Mouse (Mus musculus): ENCODE measurements around the gene Med13. TPM values are rescaled to one million over a fixed set of nuclear protein-coding genes. Genes with fewer than 3 reads are reported as not detected.

Med13 gene
- polyA plus RNA-seq, 1 experiment from 2014 or later: 6.6 TPM

DNA sequence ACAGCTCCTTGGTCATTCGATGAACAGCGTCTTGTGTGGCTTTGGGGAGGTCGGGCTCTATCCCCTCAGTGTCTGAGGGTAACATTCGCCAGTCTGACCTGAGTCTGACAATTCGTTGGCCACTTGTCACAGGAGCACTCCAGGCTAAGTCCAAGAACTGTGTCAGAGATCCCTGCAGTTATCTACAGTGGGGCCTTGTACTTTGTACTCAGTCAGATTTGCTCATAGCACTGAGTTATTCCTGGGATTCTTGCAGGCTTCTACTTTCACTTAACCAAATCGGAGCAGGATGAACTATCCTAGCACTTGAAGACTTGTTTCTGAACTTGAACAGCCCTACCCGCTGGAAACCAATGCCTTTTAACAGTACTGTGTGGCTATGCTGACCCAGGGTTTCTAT lies 34.3 kb upstream of the Med13 start:
- Histone ChIP-seq H3K9ac (ENCODE audit: low read depth, low read length) (no peak overlapping the region), H3K9me3 (replicated peaks; ENCODE audit: control insufficient read depth, low read length, poor library complexity, severe bottlenecking) (no peaks in the 10 kb centered on the region), H3K4me1 (ENCODE audit: control insufficient read depth, insufficient read depth, low read length) (0 out of 2 replicates have a peak, but pooled peaks cover 3% of the 10 kb centered on the region), H3K4me2 (ENCODE audit: low read length) (no peak overlapping the region), H3K27ac (ENCODE audit: low read length) (no peak overlapping the region), H3K36me3 (ENCODE audit: control insufficient read depth, insufficient read depth, low read length) (no peaks in the 10 kb centered on the region), H3K4me3 (ENCODE audit: low read depth, low read length) (no peak overlapping the region), H3K27me3 (ENCODE audit: control insufficient read depth, insufficient read depth, low read depth, low read length) (no peaks in the 10 kb centered on the region)
- WGBS: 91% methylated on average over 7 of the region's 7 CpGs
- ATAC-seq: no peak

DNA sequence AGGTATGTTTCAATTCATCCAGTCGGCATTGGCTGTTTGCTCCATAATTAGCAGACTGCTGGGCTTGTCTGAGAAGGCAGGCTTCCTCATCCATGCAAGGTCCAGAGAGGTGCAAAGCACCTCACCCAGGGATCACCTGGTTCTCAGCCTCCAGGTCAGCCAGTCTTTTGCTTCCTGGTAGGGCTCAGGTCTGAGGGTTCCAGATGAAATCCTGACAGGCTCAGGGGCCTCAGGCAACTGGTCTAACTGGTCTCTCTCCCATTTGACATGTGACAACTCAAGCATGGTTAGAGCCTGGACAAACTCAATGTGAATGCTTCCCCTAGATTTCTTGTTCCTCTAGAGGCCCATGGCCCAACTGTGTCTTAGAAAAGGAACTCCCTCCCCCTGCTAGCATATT lies 32.9 kb upstream of the Med13 start:
- no peaks in the 10 kb centered on the region for H3K36me3 ChIP-seq (ENCODE audit: control insufficient read depth, insufficient read depth, low read length)
- 48% methylated on average over 1 of the region's 1 CpGs for WGBS
- no peak overlapping the region for H3K4me3 ChIP-seq (ENCODE audit: low read depth, low read length)
- H3K9me3 ChIP-seq (replicated peaks; ENCODE audit: control insufficient read depth, low read length, poor library complexity, severe bottlenecking): no peaks in the 10 kb centered on the region
- H3K27ac ChIP-seq (ENCODE audit: low read length): no peak overlapping the region
- H3K4me1 ChIP-seq (ENCODE audit: control insufficient read depth, insufficient read depth, low read length): 0 out of 2 replicates have a peak, but pooled peaks cover 3% of the 10 kb centered on the region
- H3K4me2 ChIP-seq (ENCODE audit: low read length): no peak overlapping the region
- ATAC-seq: no peak
- no peak overlapping the region for H3K9ac ChIP-seq (ENCODE audit: low read depth, low read length)
- no peaks in the 10 kb centered on the region for H3K27me3 ChIP-seq (ENCODE audit: control insufficient read depth, insufficient read depth, low read depth, low read length)

- H3K9ac ChIP-seq (ENCODE audit: low read depth, low read length): no peak overlapping the region
Observed at GRCm38 (mm10) chr11:86389506-86389905, 32.1 kb upstream of the Med13 start.

GRCm38 (mm10) chr11:86388821-86389480 lies 31.5 kb upstream of the Med13 start:
- Histone ChIP-seq H3K27me3 (ENCODE audit: control insufficient read depth, insufficient read depth, low read depth, low read length) (no peaks in the 10 kb centered on the region), H3K4me3 (ENCODE audit: low read depth, low read length) (no peak overlapping the region), H3K4me2 (ENCODE audit: low read length) (no peak overlapping the region), H3K4me1 (ENCODE audit: control insufficient read depth, insufficient read depth, low read length) (0 out of 2 replicates have a peak, but pooled peaks cover 3% of the 10 kb centered on the region), H3K27ac (ENCODE audit: low read length) (no peak overlapping the region), H3K36me3 (ENCODE audit: control insufficient read depth, insufficient read depth, low read length) (no peaks in the 10 kb centered on the region), H3K9ac (ENCODE audit: low read depth, low read length) (no peak overlapping the region), H3K9me3 (replicated peaks; ENCODE audit: control insufficient read depth, low read length, poor library complexity, severe bottlenecking) (no peaks in the 10 kb centered on the region)
- WGBS: 84% methylated on average over 13 of the region's 13 CpGs
- ATAC-seq: no peak

More at GRCm38 (mm10) chr11:86389506-86389905, 32.1 kb upstream of the Med13 start:
- WGBS: 77% methylated on average over 4 of the region's 4 CpGs
- ATAC-seq: no peak
- H3K27ac ChIP-seq (ENCODE audit: low read length): no peak overlapping the region
- H3K4me1 ChIP-seq (ENCODE audit: control insufficient read depth, insufficient read depth, low read length): 0 out of 2 replicates have a peak, but pooled peaks cover 3% of the 10 kb centered on the region
- no peak overlapping the region for H3K4me3 ChIP-seq (ENCODE audit: low read depth, low read length)
- no peaks in the 10 kb centered on the region for H3K9me3 ChIP-seq (replicated peaks; ENCODE audit: control insufficient read depth, low read length, poor library complexity, severe bottlenecking)
- no peaks in the 10 kb centered on the region for H3K27me3 ChIP-seq (ENCODE audit: control insufficient read depth, insufficient read depth, low read depth, low read length)
- no peaks in the 10 kb centered on the region for H3K36me3 ChIP-seq (ENCODE audit: control insufficient read depth, insufficient read depth, low read length)
- H3K4me2 ChIP-seq (ENCODE audit: low read length): no peak overlapping the region

DNA sequence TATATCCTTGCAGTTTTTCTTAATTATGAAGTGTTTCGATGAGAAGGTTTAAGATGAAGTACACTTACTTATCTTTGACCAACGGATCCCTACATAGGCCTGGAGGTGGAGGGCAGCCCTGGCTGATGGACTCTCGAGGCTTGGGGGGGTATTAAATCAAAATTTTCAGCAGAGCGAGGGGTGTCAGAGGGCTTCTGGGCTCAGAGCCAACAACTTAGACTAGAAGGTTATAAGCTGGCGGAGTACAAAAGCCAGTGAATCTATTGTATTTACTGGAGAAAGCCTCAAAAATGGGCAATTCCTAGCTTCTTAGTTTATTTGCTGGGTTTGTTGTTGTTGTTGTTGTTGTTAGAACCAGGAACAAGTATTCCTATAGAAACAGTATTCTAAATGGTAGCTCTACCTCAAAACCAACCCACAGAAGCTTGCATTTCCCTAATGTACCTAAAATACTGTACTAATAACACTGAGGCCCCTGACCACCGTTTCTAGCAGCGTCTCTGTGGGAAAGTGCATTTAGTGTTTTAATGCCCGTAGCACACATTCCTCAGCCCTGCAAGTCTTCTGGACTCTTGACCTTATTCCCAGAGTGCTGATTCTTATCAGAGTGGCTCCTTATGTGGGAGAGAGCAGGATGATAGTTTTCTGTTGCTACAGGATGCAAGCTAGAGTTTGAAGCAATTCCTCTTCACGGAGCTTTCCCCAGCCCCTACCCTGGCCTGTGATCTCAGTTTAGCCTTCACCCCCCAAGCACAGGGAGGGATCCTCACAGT lies 29.9 kb upstream of the Med13 start:
- Histone ChIP-seq H3K27me3 (ENCODE audit: control insufficient read depth, insufficient read depth, low read depth, low read length) (no peaks in the 10 kb centered on the region), H3K4me1 (ENCODE audit: control insufficient read depth, insufficient read depth, low read length) (0 out of 2 replicates have a peak, but pooled peaks cover 3% of the 10 kb centered on the region), H3K4me2 (ENCODE audit: low read length) (no peak overlapping the region), H3K36me3 (ENCODE audit: control insufficient read depth, insufficient read depth, low read length) (no peaks in the 10 kb centered on the region), H3K27ac (ENCODE audit: low read length) (no peak overlapping the region), H3K4me3 (ENCODE audit: low read depth, low read length) (no peak overlapping the region), H3K9me3 (replicated peaks; ENCODE audit: control insufficient read depth, low read length, poor library complexity, severe bottlenecking) (no peaks in the 10 kb centered on the region), H3K9ac (ENCODE audit: low read depth, low read length) (no peak overlapping the region)
- WGBS: 51% methylated on average over 9 of the region's 9 CpGs
- ATAC-seq: no peak

DNA sequence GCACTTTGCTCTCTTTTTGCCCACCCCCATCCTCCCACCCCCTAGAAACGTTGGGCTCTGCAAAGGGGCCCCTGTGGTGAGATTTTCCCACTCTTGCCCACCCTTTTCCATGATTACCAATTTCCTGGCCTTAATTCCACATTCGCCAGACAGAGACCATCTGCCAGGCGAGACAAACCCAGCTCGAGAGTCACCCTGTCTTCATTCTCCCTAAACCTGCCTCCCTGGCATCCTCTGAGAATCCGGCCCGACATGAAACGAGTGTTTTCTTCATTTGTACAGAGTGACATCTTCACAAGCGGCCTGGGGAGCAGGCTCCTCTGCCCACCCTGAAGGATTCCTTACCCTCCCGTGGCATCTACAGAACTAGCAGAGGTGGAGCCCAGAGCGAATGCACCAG lies 29.2 kb upstream of the Med13 start:
- ATAC-seq: no peak
- no peak overlapping the region for H3K9ac ChIP-seq (ENCODE audit: low read depth, low read length)

DNA sequence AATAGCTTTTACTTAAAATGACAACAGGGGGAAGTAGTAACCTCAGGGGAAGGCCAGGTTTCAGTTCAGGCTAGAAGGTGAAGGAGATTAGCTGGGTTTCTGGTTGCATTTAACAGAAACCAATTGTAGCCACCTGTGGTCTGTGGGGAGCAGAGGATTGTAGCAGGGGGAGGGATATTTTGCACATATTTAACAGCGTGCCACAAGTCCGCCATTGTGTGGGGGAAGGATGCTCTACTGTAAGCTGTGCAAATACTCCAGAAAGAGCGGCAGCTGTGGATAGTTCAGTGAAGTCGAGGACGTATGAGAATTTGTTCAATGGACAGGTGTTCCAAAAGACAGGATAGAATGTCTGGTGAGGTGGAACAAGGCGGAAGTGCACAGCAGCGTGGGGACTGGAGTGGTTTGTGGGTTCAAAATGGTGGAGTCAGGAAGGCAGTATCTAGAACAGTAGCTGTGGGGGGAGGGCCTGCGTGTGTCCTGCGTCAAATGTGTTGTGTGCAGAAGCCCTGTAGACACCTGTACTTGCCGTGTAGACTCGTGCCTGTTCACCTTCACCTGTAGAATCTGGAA lies 28.4 kb upstream of the Med13 start:
- H3K27me3 ChIP-seq (ENCODE audit: control insufficient read depth, insufficient read depth, low read depth, low read length): no peaks in the 10 kb centered on the region
- H3K27ac ChIP-seq (ENCODE audit: low read length): no peak overlapping the region
- no peak for ATAC-seq
- H3K4me1 ChIP-seq (ENCODE audit: control insufficient read depth, insufficient read depth, low read length): 0 out of 2 replicates have a peak, but pooled peaks cover 3% of the 10 kb centered on the region
- H3K9me3 ChIP-seq (replicated peaks; ENCODE audit: control insufficient read depth, low read length, poor library complexity, severe bottlenecking): no peaks in the 10 kb centered on the region
- no peak overlapping the region for H3K9ac ChIP-seq (ENCODE audit: low read depth, low read length)
- no peak overlapping the region for H3K4me2 ChIP-seq (ENCODE audit: low read length)
- no peaks in the 10 kb centered on the region for H3K36me3 ChIP-seq (ENCODE audit: control insufficient read depth, insufficient read depth, low read length)
- 93% methylated on average over 11 of the region's 11 CpGs for WGBS
- H3K4me3 ChIP-seq (ENCODE audit: low read depth, low read length): no peak overlapping the region

More for the DNA sequence above, 29.2 kb upstream of the Med13 start:
- H3K9me3 ChIP-seq (replicated peaks; ENCODE audit: control insufficient read depth, low read length, poor library complexity, severe bottlenecking): no peaks in the 10 kb centered on the region
- H3K4me2 ChIP-seq (ENCODE audit: low read length): no peak overlapping the region
- H3K4me3 ChIP-seq (ENCODE audit: low read depth, low read length): no peak overlapping the region
- H3K27ac ChIP-seq (ENCODE audit: low read length): no peak overlapping the region
- H3K36me3 ChIP-seq (ENCODE audit: control insufficient read depth, insufficient read depth, low read length): no peaks in the 10 kb centered on the region
- H3K4me1 ChIP-seq (ENCODE audit: control insufficient read depth, insufficient read depth, low read length): 0 out of 2 replicates have a peak, but pooled peaks cover 3% of the 10 kb centered on the region
- no peaks in the 10 kb centered on the region for H3K27me3 ChIP-seq (ENCODE audit: control insufficient read depth, insufficient read depth, low read depth, low read length)
- 63% methylated on average over 10 of the region's 10 CpGs for WGBS

DNA sequence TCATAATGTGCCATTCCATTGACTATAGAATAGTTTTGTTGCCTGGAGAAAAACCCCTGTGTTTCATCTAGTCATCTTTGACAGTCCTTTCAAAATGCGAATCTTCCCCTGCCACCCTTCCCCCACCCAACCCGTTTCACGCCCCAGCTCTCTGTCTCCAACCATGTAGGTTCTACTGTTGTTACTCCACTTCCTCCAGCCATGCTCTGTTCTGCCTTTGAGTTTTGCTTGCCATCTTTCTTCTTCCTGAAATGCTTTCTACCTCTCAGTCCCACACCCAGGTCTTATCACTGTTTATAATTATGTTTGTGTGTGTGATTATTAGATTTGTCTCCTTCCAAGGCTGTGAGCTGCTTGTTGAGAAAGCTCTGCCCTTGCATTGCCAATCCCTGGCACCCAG lies 26.7 kb upstream of the Med13 start:
- Histone ChIP-seq H3K9me3 (replicated peaks; ENCODE audit: control insufficient read depth, low read length, poor library complexity, severe bottlenecking) (no peaks in the 10 kb centered on the region), H3K4me1 (ENCODE audit: control insufficient read depth, insufficient read depth, low read length) (0 out of 2 replicates have a peak, but pooled peaks cover 3% of the 10 kb centered on the region), H3K27me3 (ENCODE audit: control insufficient read depth, insufficient read depth, low read depth, low read length) (no peaks in the 10 kb centered on the region), H3K36me3 (ENCODE audit: control insufficient read depth, insufficient read depth, low read length) (no peaks in the 10 kb centered on the region), H3K4me3 (ENCODE audit: low read depth, low read length) (no peak overlapping the region), H3K27ac (ENCODE audit: low read length) (no peak overlapping the region), H3K9ac (ENCODE audit: low read depth, low read length) (no peak overlapping the region), H3K4me2 (ENCODE audit: low read length) (no peak overlapping the region)
- WGBS: 78% methylated on average over 3 of the region's 3 CpGs
- no peak for ATAC-seq

Data from midbrain, embryonic 16.5 days (tissue).